Mouse (Mus musculus): ENCODE measurements around the gene Sez6. TPM values are rescaled to one million over a fixed set of nuclear protein-coding genes. Genes with fewer than 3 reads are reported as not detected.

The Sez6 gene
- polyA plus RNA-seq (2014; fragmentation: Nextera tagmentation; extraction: Ambion mirVana), result 0.15 TPM in 1 of 2 replicates, not detected in the other

DNA sequence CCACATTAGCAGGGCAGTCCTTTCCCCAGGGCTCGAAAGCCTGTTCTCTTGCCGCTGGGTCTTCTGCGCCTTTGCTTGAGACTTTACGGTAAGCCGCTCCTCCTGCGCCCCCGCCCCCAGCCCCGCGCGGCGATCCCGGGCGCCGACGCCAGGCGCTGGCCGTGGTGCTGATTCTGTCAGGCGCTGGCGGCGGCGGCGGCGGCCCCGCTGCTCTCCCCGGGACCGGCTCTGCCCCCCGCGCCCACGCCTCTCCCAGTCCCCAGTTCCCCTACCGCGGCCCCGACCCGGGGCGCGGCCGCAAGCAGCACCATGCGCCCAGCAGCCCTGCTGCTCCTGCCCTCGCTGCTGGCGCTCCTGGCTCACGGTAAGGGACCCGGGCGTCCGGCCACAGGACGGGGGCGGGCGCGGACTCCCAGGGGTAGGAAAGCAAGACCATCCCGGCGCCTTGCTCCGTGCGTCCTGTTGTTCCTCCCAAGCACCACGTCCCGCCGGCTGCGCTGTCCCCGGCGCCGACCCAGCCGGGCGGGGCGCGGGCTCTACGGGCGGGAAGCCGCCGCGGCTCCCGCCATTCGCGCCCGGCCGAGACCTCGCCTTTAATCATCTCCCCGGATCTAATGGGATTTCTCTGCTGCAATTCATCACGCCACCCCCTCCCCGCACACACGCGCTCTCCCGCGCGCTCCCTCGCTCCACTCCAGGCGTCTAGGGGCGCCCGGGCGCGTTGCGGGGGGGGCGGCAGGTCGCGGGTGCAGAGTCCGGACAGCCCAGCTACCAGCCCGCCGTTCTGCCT is at the start of gene Sez6:
TSS of gene Sez6 (plus strand) at position 50 of the 790 bp plus-strand sequence.
- H3K27ac ChIP-seq (replicated peaks in 1 of 2; ENCODE audit: control insufficient read depth in 1 of 2, insufficient read depth in 1 of 2, low read depth in 2 of 2, low read length in 2 of 2), result no peak within 1 kb of the TSS
- H3K9me3 ChIP-seq (ENCODE audit: control insufficient read depth, low read length), result no peaks in the 10 kb centered on the region
- ATAC-seq (ENCODE audit: insufficient number of reproducible peaks, insufficient read depth, low FRiP score, low read depth), result peak; percentile 59; the same call in 1 of the 2 replicates

DNA sequence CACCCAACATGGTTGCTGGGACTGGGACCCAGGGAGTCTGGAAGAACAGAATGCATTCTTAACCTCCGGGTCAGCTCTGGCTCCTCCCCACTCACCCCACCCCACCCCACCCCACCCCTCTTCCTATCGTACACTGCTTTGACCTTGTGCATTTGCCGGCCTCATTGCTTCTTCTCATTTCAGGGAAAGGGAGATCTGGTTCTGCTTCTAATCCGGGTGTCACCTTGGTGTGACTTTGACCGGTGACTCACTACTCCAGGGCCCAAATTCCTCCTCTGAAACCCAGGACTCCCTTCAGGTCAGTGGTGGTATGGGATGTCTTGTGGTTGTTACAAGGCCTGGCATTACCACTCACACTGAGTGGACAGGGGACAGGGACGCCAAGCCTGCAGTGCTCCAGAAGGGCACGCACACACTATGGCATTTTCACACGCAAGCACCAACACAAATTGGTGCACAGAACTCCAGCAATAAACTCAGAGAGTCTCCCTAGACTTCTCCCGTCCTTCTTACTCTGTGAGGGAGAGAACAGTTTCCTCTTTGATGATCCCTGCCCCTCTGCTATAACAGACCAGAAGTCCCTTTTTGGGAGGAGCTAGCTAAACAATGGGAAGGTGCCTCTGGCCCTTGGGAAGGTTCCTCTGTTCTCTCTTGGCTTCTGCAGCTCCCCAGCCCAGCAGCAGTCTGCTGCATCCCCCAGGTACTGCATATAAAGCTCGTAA is 45.9 kb upstream of the Sez6 start:
- peak overlapping the region; percentile 43 for H3K4me2 ChIP-seq (ENCODE audit: low read length)
- 28% methylated on average over 10 of the region's 10 CpGs for WGBS

More for the DNA sequence above, at the start of gene Sez6:
- Histone ChIP-seq H3K27me3 (ENCODE audit: control insufficient read depth, insufficient read depth, low read length) (peaks cover 72% of the 10 kb centered on the region), H3K9ac (ENCODE audit: low read length) (no peak within 1 kb of the TSS), H3K4me1 (ENCODE audit: control insufficient read depth in 2 of 2, insufficient read depth in 2 of 2, low read length in 2 of 2) (peaks cover 0 to 11% of the 10 kb centered on the region in 2 experiments; a peak in 3 of 4 replicates), H3K4me2 (ENCODE audit: low read length) (peak within 1 kb of the TSS; percentile 92), H3K36me3 (ENCODE audit: control insufficient read depth, insufficient read depth, low read length) (no peaks in the 10 kb centered on the region), H3K4me3 (ENCODE audit: control insufficient read depth in 1 of 2, insufficient read depth in 1 of 2, low read depth in 1 of 2, low read length in 2 of 2) (peak within 1 kb of the TSS; percentile 30 to 48)
- WGBS, result under 1% methylated on average over 88 of the region's 94 CpGs

GRCm38 (mm10) chr11:77885246-77885575 is 45.4 kb upstream of the Sez6 start:
- Histone ChIP-seq H3K4me2 (ENCODE audit: low read length) (peak overlapping the region; percentile 43), H3K27me3 (ENCODE audit: control insufficient read depth, insufficient read depth, low read length) (no peaks in the 10 kb centered on the region), H3K4me1 (ENCODE audit: control insufficient read depth in 2 of 2, insufficient read depth in 2 of 2, low read length in 2 of 2) (peaks cover 30 to 40% of the 10 kb centered on the region in 2 experiments), H3K9ac (ENCODE audit: low read length) (peak overlapping the region; percentile 44), H3K9me3 (ENCODE audit: control insufficient read depth, low read length) (no peaks in the 10 kb centered on the region), H3K27ac (replicated peaks in 1 of 2; ENCODE audit: control insufficient read depth in 1 of 2, insufficient read depth in 1 of 2, low read depth in 2 of 2, low read length in 2 of 2) (peak overlapping the region; percentile 83), H3K4me3 (ENCODE audit: control insufficient read depth in 1 of 2, insufficient read depth in 1 of 2, low read depth in 1 of 2, low read length in 2 of 2) (no peak overlapping the region), H3K36me3 (ENCODE audit: control insufficient read depth, insufficient read depth, low read length) (no peaks in the 10 kb centered on the region)
- ATAC-seq (ENCODE audit: insufficient number of reproducible peaks, insufficient read depth, low FRiP score, low read depth), result no peak
- WGBS, result 39% methylated on average over 8 of the region's 8 CpGs

More for the DNA sequence above, 45.9 kb upstream of the Sez6 start:
- Histone ChIP-seq H3K27me3 (ENCODE audit: control insufficient read depth, insufficient read depth, low read length) (no peaks in the 10 kb centered on the region), H3K9me3 (ENCODE audit: control insufficient read depth, low read length) (no peaks in the 10 kb centered on the region), H3K27ac (replicated peaks in 1 of 2; ENCODE audit: control insufficient read depth in 1 of 2, insufficient read depth in 1 of 2, low read depth in 2 of 2, low read length in 2 of 2) (peak overlapping the region; percentile 83), H3K9ac (ENCODE audit: low read length) (peak overlapping the region; percentile 44), H3K4me3 (ENCODE audit: control insufficient read depth in 1 of 2, insufficient read depth in 1 of 2, low read depth in 1 of 2, low read length in 2 of 2) (peak overlapping the region in 1 of 2 experiments; percentile 10; a peak in 1 of 4 replicates), H3K36me3 (ENCODE audit: control insufficient read depth, insufficient read depth, low read length) (no peaks in the 10 kb centered on the region), H3K4me1 (ENCODE audit: control insufficient read depth in 2 of 2, insufficient read depth in 2 of 2, low read length in 2 of 2) (peaks cover 30 to 40% of the 10 kb centered on the region in 2 experiments)
- no peak for ATAC-seq (ENCODE audit: insufficient number of reproducible peaks, insufficient read depth, low FRiP score, low read depth)

GRCm38 (mm10) chr11:77887373-77887960 is 43.1 kb upstream of the Sez6 start:
- Histone ChIP-seq H3K4me2 (ENCODE audit: low read length) (peak overlapping the region; percentile 36; the same call in 1 of the 2 replicates), H3K4me3 (ENCODE audit: control insufficient read depth in 1 of 2, insufficient read depth in 1 of 2, low read depth in 1 of 2, low read length in 2 of 2) (no peak overlapping the region), H3K9me3 (ENCODE audit: control insufficient read depth, low read length) (no peaks in the 10 kb centered on the region), H3K36me3 (ENCODE audit: control insufficient read depth, insufficient read depth, low read length) (no peaks in the 10 kb centered on the region), H3K27me3 (ENCODE audit: control insufficient read depth, insufficient read depth, low read length) (no peaks in the 10 kb centered on the region), H3K4me1 (ENCODE audit: control insufficient read depth in 2 of 2, insufficient read depth in 2 of 2, low read length in 2 of 2) (peaks cover 30 to 40% of the 10 kb centered on the region in 2 experiments), H3K27ac (replicated peaks in 1 of 2; ENCODE audit: control insufficient read depth in 1 of 2, insufficient read depth in 1 of 2, low read depth in 2 of 2, low read length in 2 of 2) (no peak overlapping the region), H3K9ac (ENCODE audit: low read length) (peak overlapping the region; percentile 10; the same call in 1 of the 2 replicates)
- 35% methylated on average over 17 of the region's 17 CpGs for WGBS
- ATAC-seq (ENCODE audit: insufficient number of reproducible peaks, insufficient read depth, low FRiP score, low read depth), result peak; percentile 25; the same call in 1 of the 2 replicates

- no peaks in the 10 kb centered on the region for H3K27me3 ChIP-seq (ENCODE audit: control insufficient read depth, insufficient read depth, low read length)
- H3K9ac ChIP-seq (ENCODE audit: low read length), result no peak overlapping the region
- 91% methylated on average over 5 of the region's 5 CpGs for WGBS
- no peaks in the 10 kb centered on the region for H3K9me3 ChIP-seq (ENCODE audit: control insufficient read depth, low read length)
- ATAC-seq (ENCODE audit: insufficient number of reproducible peaks, insufficient read depth, low FRiP score, low read depth), result no peak
- H3K4me2 ChIP-seq (ENCODE audit: low read length), result no peak overlapping the region
- no peaks in the 10 kb centered on the region for H3K36me3 ChIP-seq (ENCODE audit: control insufficient read depth, insufficient read depth, low read length)
- no peak overlapping the region for H3K27ac ChIP-seq (replicated peaks in 1 of 2; ENCODE audit: control insufficient read depth in 1 of 2, insufficient read depth in 1 of 2, low read depth in 2 of 2, low read length in 2 of 2)
- no peak overlapping the region for H3K4me3 ChIP-seq (ENCODE audit: control insufficient read depth in 1 of 2, insufficient read depth in 1 of 2, low read depth in 1 of 2, low read length in 2 of 2)
- H3K4me1 ChIP-seq (ENCODE audit: control insufficient read depth in 2 of 2, insufficient read depth in 2 of 2, low read length in 2 of 2), result peaks cover 40 to 51% of the 10 kb centered on the region in 2 experiments
These were observed 41.8 kb upstream of the Sez6 start for GRCm38 (mm10) chr11:77888846-77889245.

DNA sequence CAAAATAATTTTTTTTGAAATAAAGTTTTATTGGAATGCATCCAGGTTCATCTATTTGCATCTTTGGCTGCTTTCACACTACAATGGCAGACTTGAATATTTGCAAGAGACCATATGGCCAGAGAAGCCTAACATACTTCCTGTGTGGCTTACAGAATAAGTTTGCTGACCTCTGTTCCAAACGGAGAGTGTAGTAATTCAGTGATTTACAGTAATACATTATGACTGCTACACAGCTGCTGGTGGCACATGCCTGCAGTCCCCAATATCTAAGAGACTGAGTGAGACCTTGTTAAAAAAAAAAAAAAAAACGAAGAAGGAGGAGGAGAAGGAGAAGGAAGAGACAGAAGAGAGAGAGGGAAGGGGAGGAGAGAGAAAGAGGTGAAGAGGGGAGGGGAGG is 41.1 kb upstream of the Sez6 start:
- Histone ChIP-seq H3K4me1 (ENCODE audit: control insufficient read depth in 2 of 2, insufficient read depth in 2 of 2, low read length in 2 of 2) (peaks cover 42 to 51% of the 10 kb centered on the region in 2 experiments), H3K27me3 (ENCODE audit: control insufficient read depth, insufficient read depth, low read length) (no peaks in the 10 kb centered on the region), H3K4me3 (ENCODE audit: control insufficient read depth in 1 of 2, insufficient read depth in 1 of 2, low read depth in 1 of 2, low read length in 2 of 2) (no peak overlapping the region), H3K4me2 (ENCODE audit: low read length) (no peak overlapping the region), H3K9ac (ENCODE audit: low read length) (no peak overlapping the region), H3K9me3 (ENCODE audit: control insufficient read depth, low read length) (no peaks in the 10 kb centered on the region), H3K36me3 (ENCODE audit: control insufficient read depth, insufficient read depth, low read length) (no peaks in the 10 kb centered on the region), H3K27ac (replicated peaks in 1 of 2; ENCODE audit: control insufficient read depth in 1 of 2, insufficient read depth in 1 of 2, low read depth in 2 of 2, low read length in 2 of 2) (no peak overlapping the region)
- 38% methylated on average over 1 of the region's 2 CpGs for WGBS
- ATAC-seq (ENCODE audit: insufficient number of reproducible peaks, insufficient read depth, low FRiP score, low read depth), result no peak

DNA sequence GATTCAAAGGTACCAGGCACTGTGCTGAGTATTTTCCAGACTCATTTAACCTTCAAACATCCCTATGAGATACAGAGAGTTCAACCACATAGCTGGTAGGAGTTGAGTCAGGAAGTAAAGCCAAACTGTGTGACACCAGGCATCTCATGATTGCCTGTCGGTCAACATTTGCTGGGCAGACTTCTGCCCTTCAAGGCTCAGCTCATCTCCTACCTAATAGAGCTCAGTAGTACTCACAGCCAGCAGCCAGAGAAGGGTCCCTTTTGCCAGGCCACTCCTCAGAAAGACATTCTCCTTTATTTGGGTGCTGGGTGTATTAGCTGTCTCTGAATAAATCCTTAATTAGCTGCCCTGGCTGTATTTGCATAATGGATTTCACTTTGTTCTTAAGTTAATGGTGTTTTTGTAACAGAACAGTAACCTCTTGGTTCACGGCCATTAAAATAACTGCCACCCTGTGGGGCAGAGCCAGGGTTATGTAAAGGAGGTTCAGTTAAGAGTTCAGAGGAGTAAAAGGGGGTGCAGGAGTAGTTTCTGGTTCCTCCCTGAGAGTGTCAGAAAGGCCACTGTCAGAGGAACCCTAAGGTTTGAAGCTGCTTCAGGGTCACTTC is 39.8 kb upstream of the Sez6 start:
- H3K4me2 ChIP-seq (ENCODE audit: low read length), result no peak overlapping the region
- H3K9me3 ChIP-seq (ENCODE audit: control insufficient read depth, low read length), result no peaks in the 10 kb centered on the region
- no peak overlapping the region for H3K9ac ChIP-seq (ENCODE audit: low read length)
- H3K27me3 ChIP-seq (ENCODE audit: control insufficient read depth, insufficient read depth, low read length), result no peaks in the 10 kb centered on the region
- no peak for ATAC-seq (ENCODE audit: insufficient number of reproducible peaks, insufficient read depth, low FRiP score, low read depth)
- no peaks in the 10 kb centered on the region for H3K36me3 ChIP-seq (ENCODE audit: control insufficient read depth, insufficient read depth, low read length)
- peaks cover 30 to 39% of the 10 kb centered on the region in 2 experiments for H3K4me1 ChIP-seq (ENCODE audit: control insufficient read depth in 2 of 2, insufficient read depth in 2 of 2, low read length in 2 of 2)
- WGBS, result 81% methylated on average over 2 of the region's 2 CpGs
- H3K4me3 ChIP-seq (ENCODE audit: control insufficient read depth in 1 of 2, insufficient read depth in 1 of 2, low read depth in 1 of 2, low read length in 2 of 2), result no peak overlapping the region
- H3K27ac ChIP-seq (replicated peaks in 1 of 2; ENCODE audit: control insufficient read depth in 1 of 2, insufficient read depth in 1 of 2, low read depth in 2 of 2, low read length in 2 of 2), result no peak overlapping the region

All from heart, embryonic 14.5 days (tissue).